ENCODE assay signal across 14 mouse cellular contexts in the genomic region with DNA sequence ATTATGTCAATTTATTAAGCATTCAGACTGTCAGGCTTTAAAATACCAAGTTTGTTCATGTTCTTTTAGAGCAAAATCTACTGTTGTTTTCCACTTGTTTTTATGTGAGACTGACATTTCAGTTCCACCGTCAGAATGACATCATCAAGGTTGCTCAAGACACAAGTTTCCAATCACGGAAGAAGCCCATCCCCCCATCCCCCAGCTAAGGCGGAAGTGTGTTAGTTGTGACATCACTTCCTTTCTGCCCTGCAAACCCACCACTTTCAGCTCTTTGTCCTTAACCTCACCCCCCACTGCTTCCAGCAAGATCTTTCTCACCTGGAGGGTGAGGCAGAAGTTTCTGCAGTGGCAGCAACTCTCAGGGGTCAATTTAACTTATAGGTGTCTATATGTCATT. TPM values are rescaled to one million over a fixed set of nuclear protein-coding genes. Genes with fewer than 3 reads are reported as not detected.
DNase-seq lines count a peak whose midpoint lies in the region; ATAC-seq lines count a peak whose summit lies in the region.
"Had no signal": no experiment of that assay in that cellular context is flagged by ENCODE, and none has a peak within 500 bp of the region (broad histone marks: within the 10 kb centered on the region; RNA-seq: fewer than 3 reads in every experiment).

No protein-coding gene starts in this region.

- H3K27ac ChIP-seq in hindbrain, embryonic 11.5 days (ENCODE audit: low read depth, low read length): no peak overlapping the region
- H3K27ac ChIP-seq in hindbrain, embryonic 16.5 days (ENCODE audit: low read depth, low read length): no peak overlapping the region
- H3K27ac ChIP-seq: gastrocnemius, adult 2 months had no signal

- peak; percentile 9 for DNase-seq in hindbrain, embryonic 11.5 days (ENCODE audit: low spot score)
- peak; percentile 59 to 61 for DNase-seq in natural killer cell, adult 2 months (ENCODE audit: low spot score in 2 of 2)
- DNase-seq in kidney, postnatal 36 days: no peak
- no peak for DNase-seq in layer of hippocampus, postnatal 36 days
- no peak for DNase-seq in urinary bladder, adult 18-20 months (ENCODE audit: low spot score in 2 of 2)
- DNase-seq: cerebellum, adult 9-10 months; gastrocnemius, adult 2 months; retina, postnatal 1 day had no signal

- no peak overlapping the region for H3K4me3 ChIP-seq in hindbrain, embryonic 11.5 days (ENCODE audit: low read depth, low read length)
- no peak overlapping the region for H3K4me3 ChIP-seq in hindbrain, embryonic 16.5 days (ENCODE audit: low read length)
- H3K4me3 ChIP-seq: erythroblast, embryonic 14.5 days; gastrocnemius, adult 2 months; myocyte had no signal

- H3K36me3 ChIP-seq in hindbrain, embryonic 11.5 days (ENCODE audit: control insufficient read depth, insufficient read depth, low read length): no peaks in the 10 kb centered on the region
- H3K36me3 ChIP-seq in hindbrain, embryonic 16.5 days (ENCODE audit: control insufficient read depth, insufficient read depth, low read length): peaks cover 17% of the 10 kb centered on the region

- H3K4me1 ChIP-seq in hindbrain, embryonic 11.5 days (replicated peaks; ENCODE audit: control insufficient read depth, insufficient read depth, low read length): no peaks in the 10 kb centered on the region
- H3K4me1 ChIP-seq in hindbrain, embryonic 16.5 days (ENCODE audit: control insufficient read depth, insufficient read depth, low read depth, low read length): no peaks in the 10 kb centered on the region

- 79% methylated on average over 3 of the region's 3 CpGs for WGBS in hindbrain, embryonic 11.5 days
- 80% methylated on average over 3 of the region's 3 CpGs for WGBS in hindbrain, embryonic 16.5 days

- no peak overlapping the region for H3K4me2 ChIP-seq in hindbrain, embryonic 11.5 days (replicated peaks; ENCODE audit: low read depth, low read length)
- H3K4me2 ChIP-seq in hindbrain, embryonic 16.5 days (ENCODE audit: low read length): no peak overlapping the region

- H3K9me3 ChIP-seq in hindbrain, embryonic 11.5 days (ENCODE audit: control insufficient read depth, low read length): no peaks in the 10 kb centered on the region
- no peaks in the 10 kb centered on the region for H3K9me3 ChIP-seq in hindbrain, embryonic 16.5 days (ENCODE audit: control insufficient read depth, low read length)

- ATAC-seq in hindbrain, embryonic 11.5 days (ENCODE audit: low FRiP score): no peak
- no peak for ATAC-seq in hindbrain, embryonic 16.5 days
- ATAC-seq in CD4-positive, CD25-positive, alpha-beta regulatory T cell, adult 4 months: peak; percentile 99
- 0 out of 2 replicates have a peak, but pooled peaks have one; percentile 54 for ATAC-seq in common myeloid progenitor, adult 5-6 weeks (replicated peaks; ENCODE audit: low read depth, poor library complexity, severe bottlenecking)
- ATAC-seq: intestine, embryonic 16.5 days had no signal

- no peaks in the 10 kb centered on the region for H3K27me3 ChIP-seq in hindbrain, embryonic 11.5 days (ENCODE audit: control insufficient read depth, insufficient read depth, low read length)
- no peaks in the 10 kb centered on the region for H3K27me3 ChIP-seq in hindbrain, embryonic 16.5 days (replicated peaks; ENCODE audit: control insufficient read depth, insufficient read depth, low read length)

- no peak overlapping the region for H3K9ac ChIP-seq in hindbrain, embryonic 11.5 days (ENCODE audit: low read depth, low read length)
- H3K9ac ChIP-seq in hindbrain, embryonic 16.5 days (ENCODE audit: low read depth, low read length): no peak overlapping the region

RNA-seq across cellular contexts. Expression of a gene that starts 16.2 kb away (rescaled TPM):
- polyA plus RNA-seq in hindbrain, embryonic 11.5 days (2014; fragmentation: Nextera tagmentation; extraction: Ambion mirVana): 3.9 and 4.7 TPM in 2 replicates
- 6.3 and 6.7 TPM in 2 replicates for polyA plus RNA-seq in hindbrain, embryonic 16.5 days (2015; fragmentation: Nextera tagmentation; extraction: Ambion mirVana)
- polyA plus RNA-seq in CD4-positive, CD25-positive, alpha-beta regulatory T cell, adult 4 months (2017; shearing (Covaris generic)): 1 to 10 TPM in 1 of 2 experiments, under 1 TPM in 1; 0.12 to 1.1 TPM
- 9.7 and 10.1 TPM in 2 replicates for total RNA-seq in common myeloid progenitor, adult 5-6 weeks (2017)
- total RNA-seq in layer of hippocampus, postnatal 36 days (2021): 1 to 10 TPM; 6.1 to 7.0 TPM

RNA-seq across cellular contexts. Expression of a gene that starts 31.8 kb away (rescaled TPM):
- 25.8 and 32.0 TPM in 2 replicates for polyA plus RNA-seq in hindbrain, embryonic 11.5 days (2014; fragmentation: Nextera tagmentation; extraction: Ambion mirVana)
- 11.5 and 15.2 TPM in 2 replicates for polyA plus RNA-seq in hindbrain, embryonic 16.5 days (2015; fragmentation: Nextera tagmentation; extraction: Ambion mirVana)
- 1 to 10 TPM; 3.5 to 5.3 TPM for polyA plus RNA-seq in CD4-positive, CD25-positive, alpha-beta regulatory T cell, adult 4 months (2017; shearing (Covaris generic))
- 3.0 and 3.9 TPM in 2 replicates for total RNA-seq in common myeloid progenitor, adult 5-6 weeks (2017)
- total RNA-seq in layer of hippocampus, postnatal 36 days (2021): 1 to 10 TPM; 2.3 to 2.5 TPM

Comparison
In these comparisons a context has a peak if more than half of its experiments do, and no peak if none do; other contexts are left out.
1. ATAC-seq: peak in CD4-positive, CD25-positive, alpha-beta regulatory T cell, adult 4 months (single experiment) and common myeloid progenitor, adult 5-6 weeks (single experiment); none in hindbrain, embryonic 11.5 days (single experiment) and hindbrain, embryonic 16.5 days (single experiment).
2. DNase-seq: peak in hindbrain, embryonic 11.5 days (single experiment) and natural killer cell, adult 2 months (2 of 2); none in kidney, postnatal 36 days (0 of 2), layer of hippocampus, postnatal 36 days (0 of 2) and urinary bladder, adult 18-20 months (0 of 2).